Mouse (Mus musculus) gastrocnemius, postnatal 25 days (tissue): ENCODE results near the gene Arrb1. TPM values are rescaled to one million over a fixed set of nuclear protein-coding genes. Genes with fewer than 3 reads are reported as not detected.

Experiments
- DNase-seq: peaks from one replicate; pipeline ENCODE4 v3.0.0; 2022
- total RNA-seq, 2 experiments: library from RNA; stranded (reverse); gene quantifications; 1 replicate in 1 of 2; 2 replicates in 1 of 2; pipeline ENCODE4 v1.2.3; 2021

Arrb1 gene
- total RNA-seq, 2 experiments from 2014 or later: 12.4 to 15.6 TPM

DNA sequence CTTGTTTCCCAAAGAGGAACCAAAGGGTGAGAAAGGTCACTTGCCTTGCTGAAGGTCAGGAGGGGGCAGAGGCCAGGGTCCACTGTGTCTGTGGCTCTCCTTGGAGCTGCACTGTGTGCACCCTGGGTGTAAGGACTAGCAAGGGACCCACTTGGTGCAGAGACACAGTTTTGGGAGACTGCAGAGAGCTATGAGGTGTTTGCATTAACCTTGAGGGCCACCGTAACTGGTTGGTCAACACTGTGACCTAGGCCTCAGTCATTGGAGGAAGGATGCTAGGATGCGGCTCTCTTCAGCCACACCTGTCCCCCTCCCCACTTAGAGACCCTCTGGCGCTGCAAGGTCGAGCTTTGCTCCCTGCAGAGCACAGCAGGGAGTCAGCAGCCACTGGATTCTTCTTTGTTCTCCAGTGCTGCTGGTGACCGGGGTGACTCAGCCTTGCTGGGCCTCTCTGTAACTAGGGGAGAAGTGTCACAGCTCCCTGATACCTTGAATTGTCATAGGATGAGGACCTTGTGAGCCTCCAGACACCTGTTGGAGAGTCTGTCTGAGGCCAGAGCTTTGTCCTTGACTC lies 2.0 kb downstream of the Arrb1 start:
- DNase-seq: no peak

DNA sequence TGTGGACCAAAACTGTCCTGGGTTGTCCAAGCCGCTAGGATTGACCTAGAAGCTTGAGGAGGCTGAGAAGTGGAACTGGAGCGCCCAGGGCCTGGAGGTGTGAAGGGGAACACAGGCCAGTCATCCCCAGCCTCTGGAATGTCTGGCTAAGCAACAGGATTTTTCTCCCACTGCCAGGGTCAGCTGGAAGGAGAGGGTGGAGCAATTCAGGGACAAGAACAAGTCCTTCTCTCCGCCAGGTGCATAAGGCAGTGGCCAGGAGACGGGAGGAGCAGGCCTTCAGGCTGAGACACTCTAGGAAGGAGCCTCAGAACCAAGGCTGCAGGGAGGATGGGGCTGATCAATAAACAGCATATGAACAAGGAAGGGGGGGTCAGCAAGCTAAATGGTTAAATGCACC lies 3.2 kb downstream of the Arrb1 start:
- no peak for DNase-seq

DNA sequence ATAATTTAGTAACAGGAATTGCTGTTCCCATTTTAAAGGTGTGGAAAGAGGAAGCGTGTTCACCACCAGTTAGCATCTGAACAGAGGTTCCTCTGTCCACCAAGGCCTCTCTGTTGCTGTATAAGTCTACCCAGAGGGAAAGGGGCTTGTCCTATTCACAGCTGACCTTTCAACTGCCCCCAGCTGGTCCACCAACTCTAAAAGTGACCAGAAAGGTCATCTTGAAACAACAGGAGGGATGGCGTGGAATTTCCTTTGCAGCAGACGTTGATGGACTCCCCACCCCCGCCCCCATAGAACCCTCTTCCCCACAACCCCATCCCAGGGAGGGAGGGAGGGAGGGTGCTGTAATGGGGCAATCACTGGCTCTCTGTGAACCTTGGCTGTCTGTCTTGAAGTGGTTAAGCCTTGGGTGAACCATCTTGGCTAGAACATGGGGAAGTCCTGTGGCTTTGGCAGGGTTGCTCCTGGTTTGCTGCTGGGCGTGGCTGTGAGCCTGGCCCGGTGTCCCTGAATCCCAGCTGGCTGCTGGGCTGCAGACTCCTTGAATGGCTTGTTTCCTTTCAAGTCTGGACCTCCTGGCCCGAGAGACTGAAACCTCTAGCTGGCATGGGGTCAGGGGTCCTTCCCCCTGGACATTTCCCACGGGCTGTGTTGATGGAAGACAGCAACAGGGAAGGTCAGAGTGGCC lies 4.1 kb downstream of the Arrb1 start:
- peak; percentile 80 for DNase-seq

DNA sequence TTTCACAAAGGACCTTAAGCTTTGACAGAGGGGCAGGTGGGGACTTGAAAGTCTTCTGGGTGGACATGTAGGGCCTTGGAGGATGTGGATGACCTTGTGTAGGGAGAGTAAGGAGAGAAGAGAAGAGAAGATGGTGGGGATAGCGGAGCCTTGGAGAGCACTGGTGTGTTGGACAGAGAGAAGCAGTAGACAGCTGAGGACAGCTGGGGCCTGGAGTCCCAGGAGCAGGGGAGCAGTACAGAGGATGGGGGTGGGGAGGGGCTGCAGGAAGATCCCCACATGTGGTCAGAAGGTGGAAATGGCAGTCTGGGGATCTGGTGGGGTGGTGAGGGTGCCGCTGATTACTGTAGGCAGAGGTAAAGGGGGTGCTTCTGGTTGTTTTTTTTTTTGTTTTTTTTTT lies 4.8 kb downstream of the Arrb1 start:
- no peak for DNase-seq

DNA sequence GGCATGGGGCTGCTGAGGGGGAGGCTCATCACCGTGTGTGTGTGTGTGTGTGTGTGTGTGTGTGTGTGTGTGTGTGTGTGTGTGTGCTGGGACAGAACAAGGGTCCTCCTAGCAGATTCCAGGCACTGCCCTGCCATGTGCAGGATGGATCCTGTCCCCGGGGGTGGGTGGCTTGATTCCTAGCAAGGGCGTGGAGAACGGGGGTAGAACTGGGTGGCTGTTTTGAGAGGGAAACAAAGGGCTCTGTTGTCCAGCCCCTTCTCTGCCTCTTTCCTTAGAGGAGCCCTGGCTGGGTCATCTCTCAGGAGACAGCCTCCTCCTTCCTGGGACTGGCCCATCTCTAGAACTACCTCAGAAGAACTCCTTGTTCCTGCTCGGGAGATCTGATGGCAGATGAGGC lies 5.9 kb downstream of the Arrb1 start:
- DNase-seq: no peak

DNA sequence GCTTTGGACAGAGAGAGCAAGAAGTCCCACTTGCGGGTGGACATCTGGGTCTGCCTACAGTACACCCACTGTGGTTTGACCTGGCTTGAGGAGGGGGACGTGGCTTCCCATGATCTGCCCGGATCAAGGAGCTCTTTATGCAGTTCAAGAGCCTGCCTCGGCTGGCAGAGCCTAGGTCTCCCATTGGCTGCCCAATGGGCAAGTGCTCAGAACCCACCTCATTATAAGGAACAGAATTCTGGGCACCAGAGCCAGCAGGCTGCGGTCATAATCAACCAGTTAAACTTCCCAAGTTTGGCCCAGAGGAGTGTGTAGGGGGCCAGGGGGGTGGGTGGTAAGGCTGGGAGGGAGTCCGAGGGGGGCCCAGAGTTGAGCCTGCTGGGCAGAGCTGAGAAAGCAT lies 9.0 kb downstream of the Arrb1 start:
- no peak for DNase-seq

DNA sequence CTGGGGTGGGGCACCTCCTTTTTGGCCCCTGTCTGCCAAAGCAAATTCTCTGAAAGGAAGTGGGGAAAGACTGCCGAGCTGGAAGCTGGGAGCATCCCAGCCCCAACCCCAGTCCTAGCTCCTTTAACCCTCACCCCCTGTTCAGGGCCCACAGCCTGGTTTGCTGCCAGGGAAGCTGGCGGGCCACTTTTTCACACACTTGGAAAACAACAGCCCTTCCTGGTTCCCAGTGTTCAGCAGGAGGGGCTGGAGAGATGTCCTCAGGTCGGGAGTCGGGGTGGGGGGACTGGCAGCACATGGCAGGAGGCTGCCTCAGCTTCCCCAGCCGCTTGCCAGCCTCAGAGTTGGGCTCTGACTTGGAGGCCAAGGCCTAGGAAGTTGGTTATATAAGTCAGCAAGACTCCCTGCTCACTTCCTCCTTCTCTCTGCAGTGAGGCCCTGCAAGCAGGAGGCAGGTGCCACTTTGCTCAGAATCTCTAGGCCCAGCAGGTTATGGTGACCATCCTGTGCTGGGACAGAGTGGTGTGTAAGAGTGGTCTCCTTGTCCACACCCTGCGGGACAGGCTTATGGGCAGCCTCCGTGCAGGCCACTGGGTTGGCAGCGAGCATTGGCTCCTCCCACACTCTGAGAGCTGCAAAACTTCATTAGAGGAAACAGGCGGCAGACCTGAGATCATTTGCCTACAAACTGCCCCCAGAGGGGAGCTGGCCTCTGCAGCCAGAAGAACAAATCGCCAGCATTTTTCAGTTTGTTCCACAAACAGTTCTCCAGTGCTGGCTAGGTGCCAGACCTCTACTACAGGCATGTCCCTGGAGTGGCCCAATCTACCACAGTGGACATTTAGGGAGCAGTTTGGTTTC lies 10.8 kb downstream of the Arrb1 start:
- DNase-seq: peak; percentile 74

DNA sequence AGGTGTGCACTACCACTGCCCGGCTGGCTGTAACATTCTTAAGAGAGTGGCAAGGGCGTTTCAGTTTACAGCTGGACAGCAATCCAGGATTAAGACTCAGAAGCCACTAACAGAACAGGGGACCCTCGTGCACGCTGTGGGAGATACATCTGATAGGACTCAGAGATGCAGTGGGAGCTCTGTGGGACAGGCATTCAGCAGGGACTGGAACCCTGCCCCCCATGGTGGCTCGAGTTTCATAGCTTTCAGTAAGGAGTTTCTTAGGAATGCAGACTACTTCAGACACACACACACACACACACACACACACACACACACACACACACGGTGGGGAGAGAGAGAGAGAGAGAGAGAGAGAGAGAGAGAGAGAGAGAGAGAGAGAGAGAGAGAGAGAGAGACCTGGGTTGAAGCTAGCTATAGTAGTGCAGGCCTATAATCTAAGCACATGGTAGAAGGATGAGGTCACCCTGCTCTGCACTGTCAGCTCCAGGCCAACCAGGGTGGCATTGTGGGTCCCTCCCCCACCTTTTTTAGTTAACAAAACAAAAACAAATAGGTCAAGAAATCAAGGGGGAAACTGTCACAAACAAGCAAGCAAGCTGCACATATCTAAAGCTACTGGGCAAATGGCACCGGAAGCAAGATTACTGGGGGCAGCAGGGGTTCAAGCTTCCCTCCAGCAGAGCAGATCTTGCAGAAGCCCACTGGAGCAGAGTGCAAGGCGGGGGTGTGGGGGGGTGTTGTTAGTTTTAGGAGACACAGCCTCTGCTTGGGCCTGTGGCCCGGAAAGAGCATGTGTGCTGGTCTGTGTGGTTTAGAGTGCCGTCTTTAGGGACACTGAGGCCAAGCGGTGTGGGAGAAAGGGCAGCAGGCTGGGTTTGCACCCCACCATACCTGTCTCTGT lies 12.6 kb downstream of the Arrb1 start:
- DNase-seq: no peak

DNA sequence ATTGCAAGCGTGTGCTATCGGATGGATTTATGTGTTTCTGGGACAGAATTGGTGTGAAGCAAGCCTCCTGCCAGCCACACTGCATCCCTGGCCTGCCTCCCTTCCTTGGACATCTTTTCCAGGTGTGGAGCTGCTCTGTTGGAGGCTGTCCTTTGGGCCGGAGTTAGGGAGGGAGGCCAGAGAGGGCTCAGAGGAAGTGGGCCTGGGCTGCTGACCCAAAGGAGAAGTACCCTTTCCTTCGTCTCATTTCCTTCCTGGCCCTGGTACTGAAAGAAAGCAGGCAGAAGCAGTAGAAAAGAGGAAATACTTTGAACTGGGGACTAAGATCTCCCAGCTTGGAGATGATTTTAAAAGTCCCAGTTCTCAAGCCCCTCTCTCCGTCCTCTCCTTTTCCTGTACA lies 14.4 kb downstream of the Arrb1 start:
- DNase-seq: no peak

DNA sequence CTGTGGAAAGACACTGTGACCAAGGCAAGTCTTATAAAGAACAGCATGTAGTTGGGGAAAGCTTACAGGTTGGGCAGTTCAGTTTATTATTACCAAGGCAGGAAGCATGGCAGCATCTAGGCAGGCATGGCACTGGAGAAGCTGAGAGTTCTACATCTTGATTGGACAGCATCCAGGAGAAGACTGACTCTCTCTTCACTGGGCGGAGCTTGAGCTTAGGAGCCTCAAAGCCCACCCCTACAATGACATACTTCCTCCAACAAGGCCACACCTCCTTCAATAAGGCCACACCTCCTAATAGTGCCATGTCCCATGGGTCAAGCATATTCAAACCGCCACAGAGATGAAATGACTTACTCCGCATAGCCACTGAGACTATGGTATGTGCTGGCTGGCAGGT lies 16.4 kb downstream of the Arrb1 start:
- DNase-seq: no peak

DNA sequence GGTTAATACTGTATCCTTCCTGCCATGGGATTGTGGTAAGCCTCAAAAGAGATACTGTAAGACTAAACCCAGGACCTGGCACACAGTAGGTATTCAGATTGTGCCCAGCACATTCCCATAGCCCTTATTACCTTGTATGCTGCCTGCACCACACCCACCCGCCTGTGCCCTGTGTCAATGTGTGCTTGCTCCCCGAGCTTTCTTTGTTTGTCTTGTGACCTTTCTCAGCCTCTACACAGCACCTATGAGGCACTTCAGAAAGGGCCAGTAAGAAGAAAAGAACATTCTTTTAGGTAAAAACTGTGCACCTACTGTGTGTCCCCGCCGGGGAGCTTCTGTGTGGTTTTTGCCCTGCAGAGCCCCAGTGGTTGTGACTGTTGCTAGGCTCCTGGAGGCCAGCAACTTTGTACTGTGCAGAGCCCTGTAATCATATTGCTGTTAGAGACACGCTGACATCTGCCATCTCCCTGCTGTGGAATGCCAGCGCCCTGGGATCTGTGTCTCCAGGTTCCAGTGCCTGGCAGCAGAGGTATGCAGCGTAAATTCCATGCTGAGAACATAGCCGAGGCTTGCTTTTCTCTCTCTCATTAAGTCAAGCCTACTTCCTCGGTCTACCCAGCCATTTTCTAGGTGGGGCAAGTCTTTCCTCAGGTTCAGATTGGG lies 18.1 kb downstream of the Arrb1 start:
- DNase-seq: no peak

DNA sequence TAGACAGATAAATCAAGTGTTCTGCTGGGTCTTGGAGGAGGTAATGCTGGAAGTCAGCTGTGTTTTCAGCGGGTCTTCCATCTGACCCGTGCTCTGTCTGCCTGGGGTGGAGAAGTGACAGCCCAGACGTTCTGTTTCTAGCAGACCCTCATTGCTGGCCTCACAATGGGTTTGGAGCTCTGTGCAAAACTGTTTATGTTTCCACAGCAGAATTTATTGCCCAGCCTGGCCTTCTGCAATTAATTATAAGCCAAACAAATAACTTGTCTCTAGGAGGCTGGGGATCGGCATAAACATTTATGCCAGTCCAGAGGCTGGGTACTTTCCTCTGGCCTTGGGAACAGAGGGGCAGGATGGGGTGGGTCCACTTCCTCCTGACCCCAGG lies 18.6 kb downstream of the Arrb1 start:
- no peak for DNase-seq

DNA sequence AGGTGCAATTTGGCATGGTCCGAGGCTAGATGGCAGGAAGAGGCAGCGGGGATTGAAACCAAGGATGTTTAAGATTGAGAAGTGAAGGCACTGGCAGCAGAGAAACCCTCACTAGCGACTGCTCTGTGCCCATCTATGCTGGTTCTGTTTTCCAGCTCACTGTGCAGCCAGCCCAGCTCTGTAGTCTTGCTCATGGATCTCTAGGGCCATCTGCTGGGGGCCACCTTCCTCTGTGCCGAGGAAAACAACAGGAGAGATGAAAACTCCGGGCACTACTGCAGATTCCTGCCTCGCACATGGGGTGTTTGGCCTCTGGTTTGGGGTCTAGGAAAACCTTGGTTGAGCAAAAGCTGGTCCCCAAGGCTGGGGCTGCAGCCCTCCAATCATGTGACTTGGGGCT lies 20.6 kb downstream of the Arrb1 start:
- DNase-seq: peak; percentile 51

DNA sequence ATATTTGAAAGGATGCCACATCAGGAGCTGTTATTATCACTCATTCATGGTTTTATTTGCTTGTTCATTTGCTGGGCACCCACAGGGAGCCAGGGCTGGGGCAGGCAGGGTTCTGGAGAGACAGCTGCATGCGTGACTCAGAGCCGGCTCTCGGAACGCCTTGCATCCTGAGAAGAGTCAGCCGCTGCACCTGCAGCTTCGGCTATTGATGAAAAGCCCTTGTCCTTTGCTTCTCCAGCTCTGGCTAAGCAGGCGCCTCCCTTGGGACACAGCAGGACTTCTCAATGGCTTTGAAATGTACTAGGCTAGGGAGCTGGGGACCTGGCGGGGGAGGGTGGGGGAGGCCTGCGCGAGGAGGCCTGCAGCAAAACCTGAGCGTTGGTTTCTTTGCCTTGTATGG lies 23.8 kb downstream of the Arrb1 start:
- DNase-seq: no peak

DNA sequence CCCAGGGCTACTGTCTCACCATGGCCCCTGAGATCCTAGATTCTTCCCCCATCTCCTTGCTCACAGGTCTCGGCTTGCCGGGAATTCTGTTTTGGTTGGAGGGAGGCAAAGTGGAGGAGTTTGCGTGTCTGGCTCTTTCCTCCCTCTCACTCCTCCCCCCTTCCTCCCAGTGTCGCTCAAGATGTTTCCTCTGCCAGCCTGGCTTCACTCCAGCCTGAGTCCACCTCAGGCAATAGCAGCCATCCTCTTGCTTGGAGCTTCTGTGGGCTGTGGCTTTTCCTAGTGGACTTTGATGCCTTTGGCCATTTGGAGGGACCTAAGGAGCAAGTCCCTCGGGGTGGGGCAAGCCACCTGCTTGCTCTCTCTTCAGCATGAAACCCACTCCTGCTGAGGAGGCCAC lies 27.2 kb downstream of the Arrb1 start:
- no peak for DNase-seq

DNA sequence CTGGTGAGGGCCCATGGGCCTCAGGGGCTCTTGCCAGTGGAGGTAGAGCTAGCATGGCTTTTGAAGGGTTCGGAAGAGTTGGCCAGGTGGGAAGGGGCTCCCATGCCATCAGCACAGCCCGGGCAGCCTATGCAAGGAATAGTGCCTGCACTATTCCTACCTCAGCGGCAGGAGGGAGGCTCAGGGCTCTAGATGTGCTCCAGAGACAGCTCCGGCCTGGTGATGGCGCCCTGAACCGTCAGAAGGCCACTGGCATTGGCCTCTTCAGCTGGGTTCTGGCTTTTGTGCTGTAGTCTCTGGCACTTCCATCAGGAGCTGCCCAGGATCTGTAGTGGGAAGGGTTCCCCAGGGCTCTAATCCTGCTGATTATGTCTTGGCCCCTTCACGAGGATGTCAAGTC lies 28.0 kb downstream of the Arrb1 start:
- DNase-seq: no peak

DNA sequence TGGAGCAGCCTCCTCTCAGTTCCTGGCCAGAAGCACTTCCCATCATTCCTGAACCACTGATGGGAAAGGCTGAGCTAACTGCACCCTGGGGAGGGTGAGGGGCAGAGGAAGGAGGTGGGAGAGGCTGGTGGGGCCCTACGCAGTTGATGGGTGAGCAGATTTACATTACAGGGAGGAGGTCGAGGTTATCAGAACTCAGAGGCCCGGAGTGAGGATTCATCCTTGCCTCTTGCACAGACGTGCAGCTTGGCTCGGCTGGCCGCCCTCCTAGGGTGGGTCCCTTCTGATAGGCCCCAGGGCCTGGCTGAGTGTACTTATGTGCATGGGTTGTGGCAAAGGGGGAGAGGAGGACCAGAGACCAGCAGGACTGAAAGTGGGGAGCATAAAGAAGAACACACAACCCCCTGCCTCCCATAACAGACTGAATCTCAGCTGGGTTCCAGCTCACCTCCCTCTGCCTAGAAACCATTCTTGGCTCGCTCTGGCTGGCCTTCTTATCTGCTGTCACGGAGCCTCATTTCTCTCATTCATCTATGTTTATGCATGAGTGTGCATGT lies 30.1 kb downstream of the Arrb1 start:
- no peak for DNase-seq

DNA sequence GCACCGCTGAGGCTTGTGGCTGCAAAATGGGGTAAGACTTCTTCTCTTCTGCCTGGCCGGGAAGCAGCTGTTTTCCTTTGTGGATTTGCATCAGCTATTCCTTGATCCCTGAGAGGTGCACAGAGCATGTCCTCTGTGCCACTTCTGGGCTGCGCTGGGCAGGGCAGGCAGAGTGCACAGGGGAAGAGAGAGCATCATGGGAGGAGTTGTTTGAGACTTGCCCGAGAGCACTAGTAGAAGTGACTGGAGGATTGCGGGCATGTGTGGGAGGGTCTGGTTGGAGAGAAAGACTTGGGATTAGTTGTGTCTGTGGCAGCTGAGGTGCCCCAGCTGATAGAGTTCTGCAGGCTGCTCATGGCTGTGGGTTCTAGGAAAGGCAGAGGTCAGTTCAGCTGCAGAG lies 35.4 kb downstream of the Arrb1 start:
- DNase-seq: no peak

DNA sequence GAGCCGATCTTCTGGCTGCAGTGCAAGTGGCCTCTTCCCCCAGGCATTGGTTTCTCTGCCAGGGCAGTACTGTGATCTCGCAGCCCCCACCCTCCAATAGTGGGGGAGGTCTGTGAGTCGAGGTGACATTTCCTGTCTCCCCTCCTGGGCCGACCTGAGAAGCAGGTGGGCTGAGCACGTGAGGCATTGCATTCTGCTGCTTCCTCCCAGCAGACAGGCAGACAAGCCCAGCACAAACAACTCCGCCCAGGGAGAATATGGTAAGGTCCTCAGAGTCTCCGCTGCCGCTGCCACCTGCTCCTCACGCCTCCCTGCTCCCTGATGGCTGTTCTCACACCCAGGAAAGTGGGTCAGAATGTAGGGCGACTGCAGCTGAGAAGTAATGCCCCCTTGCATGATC lies 37.7 kb downstream of the Arrb1 start:
- no peak for DNase-seq

DNA sequence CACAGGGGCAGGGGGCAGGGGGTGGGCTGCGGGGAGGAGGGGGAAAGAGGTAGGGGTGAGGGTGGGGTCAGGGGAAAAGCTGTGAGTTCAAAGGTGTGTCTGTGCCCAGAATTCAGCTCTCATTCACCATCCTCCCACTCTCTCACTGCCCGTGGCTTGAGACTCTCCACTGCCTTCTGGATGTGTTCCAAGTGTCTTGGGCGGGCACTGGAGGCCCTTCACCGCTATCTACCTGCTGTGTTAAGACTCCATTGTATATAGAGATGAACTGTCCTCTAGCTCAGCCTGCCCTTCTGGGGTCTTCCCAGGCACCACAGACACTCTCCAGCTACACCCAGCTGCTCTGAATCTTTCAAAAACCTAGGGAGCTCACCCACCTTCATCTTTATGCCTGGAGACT lies 38.1 kb downstream of the Arrb1 start:
- DNase-seq: no peak

DNA sequence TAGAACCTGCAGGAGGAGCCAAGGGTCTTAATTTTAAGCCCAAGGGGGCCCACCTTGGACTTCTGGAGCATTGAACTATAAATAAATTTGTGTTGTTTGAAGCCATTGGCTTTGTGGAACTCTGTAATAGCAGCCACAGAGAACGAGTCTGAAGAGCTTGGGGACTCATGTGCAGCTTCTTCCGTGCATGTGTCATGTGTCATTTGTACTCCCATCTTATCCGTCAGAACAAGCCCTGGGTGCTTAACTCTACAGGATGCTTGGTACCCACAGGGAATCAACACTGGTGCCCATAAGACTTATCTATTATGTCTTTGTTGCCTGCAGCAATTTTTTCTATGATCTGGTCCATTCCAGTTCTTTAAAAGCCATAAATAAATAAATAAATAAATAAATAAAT lies 43.0 kb downstream of the Arrb1 start:
- DNase-seq: no peak
